Mouse (Mus musculus): ENCODE data around the gene Hoxb1.

DNA sequence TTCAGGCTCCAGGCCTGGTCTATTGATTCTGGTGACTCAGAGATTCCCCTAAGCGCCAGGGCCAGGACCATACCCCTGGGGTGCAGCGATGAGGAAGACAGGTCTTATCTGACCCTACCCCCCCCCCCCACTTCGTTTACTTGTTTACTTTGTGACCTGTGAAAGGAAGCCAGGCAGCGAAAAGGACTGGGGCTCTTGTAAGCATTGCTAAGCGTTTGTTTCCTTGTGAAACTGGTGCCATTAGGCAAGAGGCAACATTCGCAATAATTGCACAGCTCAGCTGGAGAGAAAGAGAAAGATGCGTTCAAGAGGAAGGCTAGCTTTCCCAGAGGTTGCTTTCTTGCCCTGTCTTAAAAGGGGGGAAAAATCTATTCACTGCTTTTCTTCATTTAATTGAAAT lies 3.6 kb downstream of the Hoxb1 start:
- no peak for TF ChIP-seq POLR2A (IDR thresholded peaks at IDR 0.05; ENCODE audit: low read depth, low read length)
- no peak for TF ChIP-seq CTCF (IDR thresholded peaks at IDR 0.05; ENCODE audit: extremely low read depth, insufficient read depth, insufficient read length, insufficient replicate concordance)
